Mouse (Mus musculus) NIH3T3 (cell line): ENCODE data around the gene R3hdml.

ENCODE experiments used
- DNase-seq: peaks from one replicate; pipeline ENCODE4 v3.0.0-alpha.2; 2012; ENCODE audit warnings: low read depth

R3hdml gene

GRCm38 (mm10) chr2:163472466-163472851 is 19.7 kb upstream of the R3hdml start, which contains the start of gene Fitm2:
Fitm2 (minus strand) TSS chr2:163472629.
- peak; percentile 99 for DNase-seq

GRCm38 (mm10) chr2:163480191-163480825 is 11.8 kb upstream of the R3hdml start:
- DNase-seq, result peak; percentile 46

- no peak for DNase-seq
Measured at GRCm38 (mm10) chr2:163481539-163482029, 10.5 kb upstream of the R3hdml start.

GRCm38 (mm10) chr2:163487360-163487759 is 4.8 kb upstream of the R3hdml start:
- DNase-seq, result no peak

- DNase-seq, result no peak
Measured at GRCm38 (mm10) chr2:163489725-163490291, 2.3 kb upstream of the R3hdml start.

- DNase-seq, result no peak
Measured at GRCm38 (mm10) chr2:163490656-163491055, 1.5 kb upstream of the R3hdml start.

- no peak for DNase-seq
Measured at GRCm38 (mm10) chr2:163491351-163491750, 767 bp upstream of the R3hdml start.

- DNase-seq, result no peak
Measured at GRCm38 (mm10) chr2:163493031-163493430, 913 bp downstream of the R3hdml start.

GRCm38 (mm10) chr2:163493976-163494375 is 1.9 kb downstream of the R3hdml start:
- peak; percentile 72 for DNase-seq

GRCm38 (mm10) chr2:163494456-163494855 is 2.3 kb downstream of the R3hdml start:
- no peak for DNase-seq

GRCm38 (mm10) chr2:163502219-163502618 is 10.1 kb downstream of the R3hdml start:
- peak; percentile 52 for DNase-seq

- no peak for DNase-seq
Measured at GRCm38 (mm10) chr2:163503191-163503590, 11.1 kb downstream of the R3hdml start.

GRCm38 (mm10) chr2:163506300-163507004 is 14.3 kb downstream of the R3hdml start, which contains the start of gene Hnf4a:
Hnf4a (plus strand) TSS chr2:163506808.
- no peak for DNase-seq

GRCm38 (mm10) chr2:163525761-163526243 is 33.7 kb downstream of the R3hdml start:
- no peak for DNase-seq

GRCm38 (mm10) chr2:163527497-163527896 is 35.4 kb downstream of the R3hdml start:
- no peak for DNase-seq

- no peak for DNase-seq
Measured at GRCm38 (mm10) chr2:163530418-163530817, 38.3 kb downstream of the R3hdml start.

GRCm38 (mm10) chr2:163531917-163532316 is 39.8 kb downstream of the R3hdml start:
- DNase-seq, result peak; percentile 83

- no peak for DNase-seq
Measured at GRCm38 (mm10) chr2:163533226-163533625, 41.1 kb downstream of the R3hdml start.

GRCm38 (mm10) chr2:163534958-163535524 is 42.9 kb downstream of the R3hdml start:
- DNase-seq, result peak; percentile 90

- no peak for DNase-seq
Measured at GRCm38 (mm10) chr2:163537443-163537842, 45.3 kb downstream of the R3hdml start.

- no peak for DNase-seq
Measured at GRCm38 (mm10) chr2:163538410-163538809, 46.3 kb downstream of the R3hdml start.

- peak; percentile 16 for DNase-seq
Measured at GRCm38 (mm10) chr2:163539321-163540040, 47.4 kb downstream of the R3hdml start.
